Comparison of ENCODE assay signal across 16 mouse cellular contexts in the genomic region with DNA sequence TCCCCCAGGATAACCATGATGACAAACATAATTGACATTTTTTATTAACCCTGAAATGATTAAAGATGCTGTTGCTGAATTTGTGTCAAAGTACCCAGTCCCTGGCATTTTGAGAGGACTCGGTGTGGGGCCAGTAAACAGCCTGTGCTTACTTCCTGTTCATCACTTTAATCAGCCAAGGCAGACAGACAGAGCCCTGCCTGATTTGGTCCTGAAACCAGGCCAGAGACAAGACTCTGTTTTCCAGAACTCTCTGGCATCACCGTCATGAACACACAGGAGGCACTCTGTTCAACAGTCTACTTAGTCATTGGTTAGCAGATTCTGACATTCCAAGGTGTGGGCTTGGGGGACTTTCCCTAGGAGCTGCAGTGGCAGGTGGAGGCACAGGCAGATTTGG.
A peak's percentile ranks its signal among the peaks of the same experiment; 100 is the strongest.
DNase-seq lines count a peak whose midpoint lies in the region; ATAC-seq and TF ChIP-seq lines count a peak whose summit lies in the region.
"Had no signal": no experiment of that assay in that cellular context is flagged by ENCODE, and none has a peak within 500 bp of the region (broad histone marks: within the 10 kb centered on the region; RNA-seq: fewer than 3 reads in every experiment).

No protein-coding gene starts in this region.

- H3K4me3 ChIP-seq in intestine, embryonic 15.5 days (replicated peaks), result no peak overlapping the region
- no peak overlapping the region for H3K4me3 ChIP-seq in intestine, postnatal 0 days (ENCODE audit: low read depth, low read length)
- H3K4me3 ChIP-seq in neural tube, embryonic 11.5 days (ENCODE audit: low read depth, low read length), result no peak overlapping the region
- no peak overlapping the region for H3K4me3 ChIP-seq in neural tube, embryonic 15.5 days (replicated peaks)
- H3K4me3 ChIP-seq in hindbrain, postnatal 0 days (ENCODE audit: low read length), result no peak overlapping the region
- H3K4me3 ChIP-seq: embryonic facial prominence, embryonic 13.5 days; erythroblast, embryonic 14.5 days; gastrocnemius, adult 2 months; limb, embryonic 13.5 days; liver, embryonic 12.5 days had no signal

- no peak overlapping the region for H3K27ac ChIP-seq in intestine, embryonic 15.5 days
- no peak overlapping the region for H3K27ac ChIP-seq in intestine, postnatal 0 days (ENCODE audit: low read depth, low read length)
- H3K27ac ChIP-seq in neural tube, embryonic 11.5 days (ENCODE audit: low read depth, low read length), result 0 out of 2 replicates have a peak overlapping the region, but pooled peaks have one; percentile 20
- H3K27ac ChIP-seq in neural tube, embryonic 15.5 days (replicated peaks), result no peak overlapping the region; the same call in 1 of the 2 replicates
- no peak overlapping the region for H3K27ac ChIP-seq in hindbrain, postnatal 0 days
- H3K27ac ChIP-seq: embryonic facial prominence, embryonic 13.5 days; gastrocnemius, adult 2 months; limb, embryonic 13.5 days; liver, embryonic 12.5 days had no signal

- DNase-seq in cerebellum, postnatal 14 days, result peak; percentile 30 to 49
- no peak for DNase-seq in cerebellum, adult 8-10 months
- DNase-seq in neural tube, embryonic 11.5 days (ENCODE audit: low spot score), result no peak
- peak; percentile 9 for DNase-seq in hindbrain, postnatal 0 days (ENCODE audit: low spot score)
- no peak for DNase-seq in frontal cortex, postnatal 25 days (ENCODE audit: low spot score in 2 of 2)
- DNase-seq: adrenal gland, postnatal 36 days; lung, adult 18-20 months; lung, postnatal 14 days had no signal

- H3K9me3 ChIP-seq in intestine, embryonic 15.5 days, result no peaks in the 10 kb centered on the region
- H3K9me3 ChIP-seq in intestine, postnatal 0 days (ENCODE audit: control insufficient read depth), result no peaks in the 10 kb centered on the region
- H3K9me3 ChIP-seq in neural tube, embryonic 11.5 days (ENCODE audit: control insufficient read depth, low read length), result no peaks in the 10 kb centered on the region
- no peaks in the 10 kb centered on the region for H3K9me3 ChIP-seq in neural tube, embryonic 15.5 days (replicated peaks)
- no peaks in the 10 kb centered on the region for H3K9me3 ChIP-seq in hindbrain, postnatal 0 days (ENCODE audit: low read length)
- H3K9me3 ChIP-seq: embryonic facial prominence, embryonic 13.5 days; limb, embryonic 13.5 days; liver, embryonic 12.5 days had no signal

- H3K27me3 ChIP-seq in intestine, embryonic 15.5 days (replicated peaks), result no peaks in the 10 kb centered on the region
- no peaks in the 10 kb centered on the region for H3K27me3 ChIP-seq in intestine, postnatal 0 days (replicated peaks; ENCODE audit: control insufficient read depth, insufficient read depth, low read length)
- H3K27me3 ChIP-seq in neural tube, embryonic 11.5 days (ENCODE audit: control insufficient read depth, insufficient read depth, low read length), result no peaks in the 10 kb centered on the region
- H3K27me3 ChIP-seq in neural tube, embryonic 15.5 days (replicated peaks), result no peaks in the 10 kb centered on the region
- H3K27me3 ChIP-seq in hindbrain, postnatal 0 days (ENCODE audit: insufficient read depth, low read length), result no peaks in the 10 kb centered on the region; the same call in 1 of the 2 replicates

- WGBS in intestine, embryonic 15.5 days, result 56% methylated on average over 2 of the region's 2 CpGs
- WGBS in intestine, postnatal 0 days, result 75% methylated on average over 2 of the region's 2 CpGs
- WGBS in neural tube, embryonic 11.5 days, result 59% methylated on average over 2 of the region's 2 CpGs
- 19% methylated on average over 2 of the region's 2 CpGs for WGBS in neural tube, embryonic 15.5 days
- WGBS in hindbrain, postnatal 0 days, result 15% methylated on average over 2 of the region's 2 CpGs

- no peak overlapping the region for H3K9ac ChIP-seq in intestine, embryonic 15.5 days
- no peak overlapping the region for H3K9ac ChIP-seq in intestine, postnatal 0 days (ENCODE audit: low read depth, low read length)
- H3K9ac ChIP-seq in neural tube, embryonic 11.5 days (ENCODE audit: low read length), result no peak overlapping the region
- H3K9ac ChIP-seq in neural tube, embryonic 15.5 days (replicated peaks), result no peak overlapping the region
- H3K9ac ChIP-seq in hindbrain, postnatal 0 days (replicated peaks; ENCODE audit: low read length), result 0 out of 2 replicates have a peak overlapping the region, but pooled peaks have one; percentile 9
- H3K9ac ChIP-seq: embryonic facial prominence, embryonic 13.5 days; limb, embryonic 13.5 days; liver, embryonic 12.5 days had no signal

- H3K36me3 ChIP-seq in intestine, embryonic 15.5 days, result no peaks in the 10 kb centered on the region
- H3K36me3 ChIP-seq in intestine, postnatal 0 days (ENCODE audit: control insufficient read depth, insufficient read depth), result no peaks in the 10 kb centered on the region
- H3K36me3 ChIP-seq in neural tube, embryonic 11.5 days (ENCODE audit: control insufficient read depth, insufficient read depth, low read length), result no peaks in the 10 kb centered on the region
- H3K36me3 ChIP-seq in neural tube, embryonic 15.5 days, result no peaks in the 10 kb centered on the region
- H3K36me3 ChIP-seq in hindbrain, postnatal 0 days (ENCODE audit: insufficient read depth, low read length), result no peaks in the 10 kb centered on the region
- H3K36me3 ChIP-seq: embryonic facial prominence, embryonic 13.5 days; limb, embryonic 13.5 days; liver, embryonic 12.5 days had no signal

- peaks cover 15% of the 10 kb centered on the region for H3K4me1 ChIP-seq in intestine, embryonic 15.5 days (replicated peaks)
- H3K4me1 ChIP-seq in intestine, postnatal 0 days (replicated peaks; ENCODE audit: control insufficient read depth, insufficient read depth, low read length), result no peaks in the 10 kb centered on the region
- peaks cover 8% of the 10 kb centered on the region for H3K4me1 ChIP-seq in neural tube, embryonic 11.5 days (ENCODE audit: control insufficient read depth, insufficient read depth, low read length)
- peaks cover 54% of the 10 kb centered on the region for H3K4me1 ChIP-seq in neural tube, embryonic 15.5 days
- peaks cover 17% of the 10 kb centered on the region for H3K4me1 ChIP-seq in hindbrain, postnatal 0 days (ENCODE audit: insufficient read depth, low read length)

- ATAC-seq in intestine, embryonic 15.5 days, result 0 out of 2 replicates have a peak, but pooled peaks have one; percentile 4
- no peak for ATAC-seq in intestine, postnatal 0 days
- no peak for ATAC-seq in neural tube, embryonic 11.5 days (ENCODE audit: insufficient read depth, low FRiP score, low TSS enrichment)
- ATAC-seq in neural tube, embryonic 15.5 days (ENCODE audit: low FRiP score), result no peak
- no peak for ATAC-seq in hindbrain, postnatal 0 days
- ATAC-seq: liver, embryonic 12.5 days had no signal

- TF ChIP-seq CTCF in intestine, postnatal 0 days (IDR thresholded peaks at IDR 0.05; ENCODE audit: low read depth), result no peak
- no peak for TF ChIP-seq CTCF in hindbrain, postnatal 0 days (IDR thresholded peaks at IDR 0.05; ENCODE audit: low read depth)

- H3K4me2 ChIP-seq in intestine, embryonic 15.5 days (replicated peaks), result no peak overlapping the region
- H3K4me2 ChIP-seq in intestine, postnatal 0 days (replicated peaks; ENCODE audit: low read depth), result no peak overlapping the region
- no peak overlapping the region for H3K4me2 ChIP-seq in neural tube, embryonic 11.5 days (ENCODE audit: low read depth)
- no peak overlapping the region for H3K4me2 ChIP-seq in neural tube, embryonic 15.5 days
- H3K4me2 ChIP-seq in hindbrain, postnatal 0 days (ENCODE audit: low read depth, low read length), result no peak overlapping the region
- H3K4me2 ChIP-seq: embryonic facial prominence, embryonic 13.5 days; limb, embryonic 13.5 days; liver, embryonic 12.5 days had no signal

Comparison
In these comparisons a context has a peak if more than half of its experiments do, and no peak if none do; other contexts are left out.
1. DNase-seq: peak in cerebellum, postnatal 14 days (2 of 2) and hindbrain, postnatal 0 days (single experiment); none in cerebellum, adult 8-10 months (single experiment), neural tube, embryonic 11.5 days (single experiment) and frontal cortex, postnatal 25 days (0 of 2).